Mouse (Mus musculus) erythroblast, embryonic 14.5 days (primary cell): ENCODE data around the gene Lats2.

ENCODE experiments used
- GATA1 ChIP-seq: IDR thresholded peaks from 2 replicates; pipeline ENCODE4 v1.6.1; 2012; ENCODE audit warnings: low read length, inconsistent platforms, mixed read lengths
- TAL1 ChIP-seq: IDR thresholded peaks from 3 replicates; pipeline ENCODE4 v1.6.1; 2012; ENCODE audit warnings: low read length, inconsistent platforms, mixed read lengths

DNA sequence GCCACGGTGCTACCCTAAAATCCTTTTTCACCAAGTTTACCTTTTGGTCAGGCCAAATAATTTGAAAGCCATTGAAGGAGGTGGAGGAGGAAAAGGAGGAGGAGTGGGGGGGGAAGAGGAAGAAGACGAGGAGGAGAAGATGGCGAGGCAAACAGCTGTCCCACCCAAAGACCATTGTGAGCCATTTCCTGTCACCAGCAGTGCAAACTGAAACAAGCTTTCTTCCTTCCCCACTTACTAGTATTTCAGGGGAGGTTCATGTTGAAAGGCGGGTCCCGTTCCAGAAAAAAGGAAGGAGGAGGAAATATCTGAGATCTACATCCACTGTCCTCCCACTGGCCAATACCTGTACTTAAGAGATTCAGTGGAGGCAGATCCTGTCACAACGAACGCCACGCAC is 28.8 kb downstream of the Lats2 start:
- TF ChIP-seq TAL1 (no peak), GATA1 (no peak)
